Mouse (Mus musculus): ENCODE measurements at regions not wholly inside any gene's neighbourhood (a gene's known extent, or its start where the extent isn't known, plus 50 kb on each side); places are given as distances from the start of the nearest gene placed in this dataset.
"Not testable (repeated sequence)": the region's sequence is repeated elsewhere in the genome, so short reads cannot be mapped to it uniquely, and the experiment has no call there.

DNA sequence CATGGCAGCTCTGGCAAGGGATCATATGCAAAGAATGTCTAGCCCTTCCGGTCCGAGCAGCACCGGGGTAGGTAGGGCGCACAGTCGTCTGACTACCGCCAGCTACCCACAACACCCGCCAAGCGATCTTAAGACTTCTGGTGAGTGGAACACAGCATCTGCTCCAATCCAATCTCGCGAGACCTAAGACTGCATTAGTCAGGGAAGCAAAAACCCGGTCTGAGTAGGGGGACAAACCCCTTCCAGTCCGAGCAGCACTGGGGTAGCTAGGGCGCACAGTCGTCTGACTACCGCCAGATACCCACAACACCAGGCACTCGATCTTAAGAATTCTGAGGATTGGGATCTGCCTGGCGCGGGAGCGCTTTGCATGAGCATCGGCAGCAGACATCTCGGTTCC, 57.1 kb downstream of the Nap1l2 start:
- not testable (repeated sequence) for H3K9me3 ChIP-seq (ENCODE audit: control insufficient read depth, low read length); H3K27ac ChIP-seq (replicated peaks in 1 of 2; ENCODE audit: control insufficient read depth in 1 of 2, insufficient read depth in 1 of 2, low read depth in 2 of 2, low read length in 2 of 2); H3K4me3 ChIP-seq (ENCODE audit: control insufficient read depth in 1 of 2, insufficient read depth in 1 of 2, low read depth in 1 of 2, low read length in 2 of 2); H3K4me2 ChIP-seq (ENCODE audit: low read length); H3K9ac ChIP-seq (ENCODE audit: low read length); H3K36me3 ChIP-seq (ENCODE audit: control insufficient read depth, insufficient read depth, low read length); H3K27me3 ChIP-seq (ENCODE audit: control insufficient read depth, insufficient read depth, low read length); ATAC-seq (ENCODE audit: insufficient number of reproducible peaks, insufficient read depth, low FRiP score, low read depth); H3K4me1 ChIP-seq (ENCODE audit: control insufficient read depth in 2 of 2, insufficient read depth in 2 of 2, low read length in 2 of 2)
- WGBS, result 56% methylated on average over 21 of the region's 21 CpGs

- Histone ChIP-seq H3K4me3 (ENCODE audit: control insufficient read depth in 1 of 2, insufficient read depth in 1 of 2, low read depth in 1 of 2, low read length in 2 of 2) (no peak overlapping the region), H3K9me3 (ENCODE audit: control insufficient read depth, low read length) (no peaks in the 10 kb centered on the region), H3K4me2 (ENCODE audit: low read length) (no peak overlapping the region), H3K27ac (replicated peaks in 1 of 2; ENCODE audit: control insufficient read depth in 1 of 2, insufficient read depth in 1 of 2, low read depth in 2 of 2, low read length in 2 of 2) (no peak overlapping the region), H3K4me1 (ENCODE audit: control insufficient read depth in 2 of 2, insufficient read depth in 2 of 2, low read length in 2 of 2) (no peaks in the 10 kb centered on the region), H3K9ac (ENCODE audit: low read length) (no peak overlapping the region), H3K27me3 (ENCODE audit: control insufficient read depth, insufficient read depth, low read length) (no peaks in the 10 kb centered on the region), H3K36me3 (ENCODE audit: control insufficient read depth, insufficient read depth, low read length) (no peaks in the 10 kb centered on the region)
- WGBS, result 14% methylated on average over 1 of the region's 1 CpGs
- ATAC-seq (ENCODE audit: insufficient number of reproducible peaks, insufficient read depth, low FRiP score, low read depth), result no peak
These were observed 77.3 kb downstream of the Nap1l2 start for GRCm38 (mm10) chrX:103109181-103109580.

GRCm38 (mm10) chrX:103067730-103068621, 118.5 kb downstream of the Nap1l2 start:
- H3K27me3 ChIP-seq (ENCODE audit: control insufficient read depth, insufficient read depth, low read length); H3K9me3 ChIP-seq (ENCODE audit: control insufficient read depth, low read length); H3K4me2 ChIP-seq (ENCODE audit: low read length); H3K9ac ChIP-seq (ENCODE audit: low read length); H3K36me3 ChIP-seq (ENCODE audit: control insufficient read depth, insufficient read depth, low read length); H3K4me1 ChIP-seq (ENCODE audit: control insufficient read depth in 2 of 2, insufficient read depth in 2 of 2, low read length in 2 of 2); H3K4me3 ChIP-seq (ENCODE audit: control insufficient read depth in 1 of 2, insufficient read depth in 1 of 2, low read depth in 1 of 2, low read length in 2 of 2); H3K27ac ChIP-seq (replicated peaks in 1 of 2; ENCODE audit: control insufficient read depth in 1 of 2, insufficient read depth in 1 of 2, low read depth in 2 of 2, low read length in 2 of 2): not testable (repeated sequence)
- ATAC-seq (ENCODE audit: insufficient number of reproducible peaks, insufficient read depth, low FRiP score, low read depth), result 0 out of 2 replicates have a peak, but pooled peaks have one; percentile 26
- WGBS, result no CpG with 5 or more reads among the region's 50 CpGs

DNA sequence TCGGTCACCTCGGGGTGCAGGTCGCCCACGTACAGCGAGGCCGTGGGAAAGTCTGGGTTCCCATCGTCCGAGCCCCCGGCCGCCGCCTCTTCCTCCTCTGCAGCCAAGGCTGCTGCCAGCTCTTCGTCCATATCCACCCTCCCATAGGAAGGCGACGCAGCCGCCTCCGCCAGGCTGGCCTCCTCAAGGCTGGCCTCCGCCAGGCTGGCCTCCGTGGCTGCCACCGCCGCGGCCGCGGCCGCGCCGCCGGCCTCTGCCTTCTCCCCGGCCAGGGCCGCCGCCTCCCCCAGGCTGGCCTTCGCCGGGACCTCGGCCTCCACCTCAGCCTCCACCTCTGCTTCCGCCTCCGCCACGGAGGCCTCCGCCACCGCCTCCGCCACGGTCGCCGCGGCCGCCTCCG, 119.3 kb downstream of the Nap1l2 start:
- H3K4me1 ChIP-seq (ENCODE audit: control insufficient read depth in 2 of 2, insufficient read depth in 2 of 2, low read length in 2 of 2); H3K36me3 ChIP-seq (ENCODE audit: control insufficient read depth, insufficient read depth, low read length); H3K4me2 ChIP-seq (ENCODE audit: low read length); H3K27me3 ChIP-seq (ENCODE audit: control insufficient read depth, insufficient read depth, low read length); H3K4me3 ChIP-seq (ENCODE audit: control insufficient read depth in 1 of 2, insufficient read depth in 1 of 2, low read depth in 1 of 2, low read length in 2 of 2); ATAC-seq (ENCODE audit: insufficient number of reproducible peaks, insufficient read depth, low FRiP score, low read depth); H3K27ac ChIP-seq (replicated peaks in 1 of 2; ENCODE audit: control insufficient read depth in 1 of 2, insufficient read depth in 1 of 2, low read depth in 2 of 2, low read length in 2 of 2); H3K9me3 ChIP-seq (ENCODE audit: control insufficient read depth, low read length); H3K9ac ChIP-seq (ENCODE audit: low read length): not testable (repeated sequence)
- whole genome bisulfite sequencing, result no CpG with 5 or more reads among the region's 45 CpGs

DNA sequence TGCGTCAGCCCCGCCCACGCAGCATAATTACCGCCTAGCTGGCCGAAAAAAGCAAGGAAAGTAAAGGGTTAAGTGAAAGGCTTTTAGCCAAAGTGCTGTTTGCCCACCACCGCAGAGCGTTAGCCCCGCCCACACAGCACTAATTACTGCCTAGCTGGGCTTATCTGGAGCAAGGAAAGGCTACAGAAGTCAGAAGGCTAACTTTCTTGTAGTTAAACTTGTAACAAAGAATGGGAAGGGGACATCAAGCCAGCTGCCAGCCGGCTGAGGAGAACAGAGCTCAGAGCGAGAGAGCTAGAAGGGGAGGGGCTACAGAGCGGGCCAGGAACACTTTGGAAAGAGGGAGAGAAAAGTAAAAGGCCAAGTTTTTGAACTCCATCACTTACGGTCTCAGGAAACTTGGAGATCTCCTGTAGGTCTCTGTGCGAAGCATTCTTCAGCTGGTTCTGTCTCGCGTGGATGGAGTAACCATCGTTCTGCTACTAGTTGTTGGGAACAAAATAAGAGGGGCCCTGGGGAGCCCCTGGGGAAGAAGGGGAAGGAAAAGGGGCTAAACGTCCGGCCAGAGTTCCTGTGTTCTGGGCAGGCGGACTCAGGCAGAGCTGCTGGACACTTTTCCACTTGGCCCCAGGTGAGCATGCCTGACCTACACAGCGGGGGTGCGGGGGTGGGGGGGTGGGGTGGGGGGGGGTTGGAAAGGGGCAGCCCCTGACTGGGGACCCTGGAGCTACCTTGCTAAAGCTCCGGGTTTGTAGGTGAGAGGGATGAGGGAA, 98.3 kb downstream of the 1700018G05Rik start:
- Histone ChIP-seq H3K4me1 (ENCODE audit: control insufficient read depth in 2 of 2, insufficient read depth in 2 of 2, low read length in 2 of 2) (no peaks in the 10 kb centered on the region), H3K4me3 (ENCODE audit: control insufficient read depth in 1 of 2, insufficient read depth in 1 of 2, low read depth in 1 of 2, low read length in 2 of 2) (peak overlapping the region; percentile 36 to 59), H3K27ac (replicated peaks in 1 of 2; ENCODE audit: control insufficient read depth in 1 of 2, insufficient read depth in 1 of 2, low read depth in 2 of 2, low read length in 2 of 2) (peak overlapping the region; percentile 12 to 64; a peak in 3 of 4 replicates), H3K9ac (ENCODE audit: low read length) (peak overlapping the region; percentile 46; the same call in 1 of the 2 replicates), H3K4me2 (ENCODE audit: low read length) (peak overlapping the region; percentile 65), H3K27me3 (ENCODE audit: control insufficient read depth, insufficient read depth, low read length) (no peaks in the 10 kb centered on the region; the same call in 1 of the 2 replicates), H3K36me3 (ENCODE audit: control insufficient read depth, insufficient read depth, low read length) (no peaks in the 10 kb centered on the region), H3K9me3 (ENCODE audit: control insufficient read depth, low read length) (no peaks in the 10 kb centered on the region)
- no peak; the same call in 1 of the 2 replicates for ATAC-seq (ENCODE audit: insufficient number of reproducible peaks, insufficient read depth, low FRiP score, low read depth)
- 17% methylated on average over 22 of the region's 22 CpGs for WGBS

DNA sequence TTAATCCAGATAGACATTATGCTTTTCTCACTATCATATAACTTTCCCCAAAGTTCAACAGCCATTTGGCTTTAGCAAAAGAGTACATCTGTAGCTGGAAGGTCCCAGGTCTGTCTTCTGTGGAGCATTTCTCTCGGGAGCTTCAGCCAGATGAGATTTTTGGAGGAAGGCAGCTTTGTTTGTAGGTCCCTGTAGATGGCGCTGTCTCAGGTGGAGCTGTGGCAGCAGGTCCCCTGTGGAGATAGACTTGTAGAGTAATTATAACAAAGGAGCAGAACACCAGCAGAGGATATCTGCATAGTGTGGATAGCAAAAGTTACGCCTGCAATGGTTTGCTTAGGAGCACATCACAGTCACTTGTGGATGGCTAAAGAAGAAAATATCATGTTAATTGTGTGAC, 97.3 kb downstream of the 1700018G05Rik start:
- Histone ChIP-seq H3K4me3 (ENCODE audit: control insufficient read depth in 1 of 2, insufficient read depth in 1 of 2, low read depth in 1 of 2, low read length in 2 of 2) (peak overlapping the region in 1 of 2 experiments; percentile 36; a peak in 2 of 4 replicates), H3K4me2 (ENCODE audit: low read length) (peak overlapping the region; percentile 65)
- H3K9ac ChIP-seq (ENCODE audit: low read length); H3K27ac ChIP-seq (replicated peaks in 1 of 2; ENCODE audit: control insufficient read depth in 1 of 2, insufficient read depth in 1 of 2, low read depth in 2 of 2, low read length in 2 of 2); H3K9me3 ChIP-seq (ENCODE audit: control insufficient read depth, low read length); ATAC-seq (ENCODE audit: insufficient number of reproducible peaks, insufficient read depth, low FRiP score, low read depth); H3K36me3 ChIP-seq (ENCODE audit: control insufficient read depth, insufficient read depth, low read length); H3K27me3 ChIP-seq (ENCODE audit: control insufficient read depth, insufficient read depth, low read length); H3K4me1 ChIP-seq (ENCODE audit: control insufficient read depth in 2 of 2, insufficient read depth in 2 of 2, low read length in 2 of 2): not testable (repeated sequence)
- 26% methylated on average over 3 of the region's 3 CpGs for WGBS

DNA sequence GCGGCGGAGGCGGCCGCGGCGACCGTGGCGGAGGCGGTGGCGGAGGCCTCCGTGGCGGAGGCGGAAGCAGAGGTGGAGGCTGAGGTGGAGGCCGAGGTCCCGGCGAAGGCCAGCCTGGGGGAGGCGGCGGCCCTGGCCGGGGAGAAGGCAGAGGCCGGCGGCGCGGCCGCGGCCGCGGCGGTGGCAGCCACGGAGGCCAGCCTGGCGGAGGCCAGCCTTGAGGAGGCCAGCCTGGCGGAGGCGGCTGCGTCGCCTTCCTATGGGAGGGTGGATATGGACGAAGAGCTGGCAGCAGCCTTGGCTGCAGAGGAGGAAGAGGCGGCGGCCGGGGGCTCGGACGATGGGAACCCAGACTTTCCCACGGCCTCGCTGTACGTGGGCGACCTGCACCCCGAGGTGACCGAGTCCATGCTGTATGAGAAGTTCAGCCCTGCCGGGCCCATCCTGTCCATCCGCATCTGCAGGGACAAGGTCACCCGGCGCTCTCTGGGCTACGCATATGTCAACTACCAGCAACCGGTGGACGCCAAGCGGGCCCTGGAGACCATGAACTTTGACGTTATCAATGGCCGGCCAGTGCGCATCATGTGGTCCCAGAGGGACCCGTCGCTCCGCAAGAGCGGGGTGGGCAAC, 85.4 kb downstream of the 1700018G05Rik start:
- not testable (repeated sequence) for H3K27me3 ChIP-seq (ENCODE audit: control insufficient read depth, insufficient read depth, low read length); ATAC-seq (ENCODE audit: insufficient number of reproducible peaks, insufficient read depth, low FRiP score, low read depth)

More for the DNA sequence above, 85.4 kb downstream of the 1700018G05Rik start:
- not testable (repeated sequence) for H3K27ac ChIP-seq (replicated peaks in 1 of 2; ENCODE audit: control insufficient read depth in 1 of 2, insufficient read depth in 1 of 2, low read depth in 2 of 2, low read length in 2 of 2); H3K4me3 ChIP-seq (ENCODE audit: control insufficient read depth in 1 of 2, insufficient read depth in 1 of 2, low read depth in 1 of 2, low read length in 2 of 2); H3K4me1 ChIP-seq (ENCODE audit: control insufficient read depth in 2 of 2, insufficient read depth in 2 of 2, low read length in 2 of 2); H3K4me2 ChIP-seq (ENCODE audit: low read length); H3K9ac ChIP-seq (ENCODE audit: low read length); H3K9me3 ChIP-seq (ENCODE audit: control insufficient read depth, low read length); H3K36me3 ChIP-seq (ENCODE audit: control insufficient read depth, insufficient read depth, low read length)
- WGBS, result no CpG with 5 or more reads among the region's 61 CpGs

Measured in heart, embryonic 14.5 days (tissue).